10 mouse cellular contexts compared by ENCODE assay signal in genomic region chr10:116397973-116398372, GRCm38 (mm10).
DNase-seq lines count a peak whose midpoint lies in the region; ATAC-seq and TF ChIP-seq lines count a peak whose summit lies in the region.
"Had no signal": no experiment of that assay in that cellular context is flagged by ENCODE, and none has a peak within 500 bp of the region (broad histone marks: within the 10 kb centered on the region; RNA-seq: fewer than 3 reads in every experiment).

No protein-coding gene starts in this region.

- WGBS in kidney, embryonic 14.5 days, result 26% methylated on average over 12 of the region's 12 CpGs
- WGBS in kidney, adult 2 months, result 26% methylated on average over 12 of the region's 12 CpGs
- 52% methylated on average over 12 of the region's 12 CpGs for WGBS in embryonic facial prominence, embryonic 14.5 days
- WGBS in hindbrain, embryonic 15.5 days, result 54% methylated on average over 12 of the region's 12 CpGs
- 57% methylated on average over 12 of the region's 12 CpGs for WGBS in midbrain, embryonic 14.5 days

- no peak for TF ChIP-seq CTCF in kidney, adult 2 months (conservative IDR thresholded peaks at IDR 0.05; ENCODE audit: insufficient read depth, insufficient read length, low read depth, low read length)

- H3K27me3 ChIP-seq in kidney, embryonic 14.5 days (ENCODE audit: control insufficient read depth, insufficient read depth, low read length), result no peaks in the 10 kb centered on the region
- H3K27me3 ChIP-seq in kidney, adult 2 months (replicated peaks; ENCODE audit: control insufficient read depth, insufficient read depth, low read length), result no peaks in the 10 kb centered on the region
- H3K27me3 ChIP-seq in embryonic facial prominence, embryonic 14.5 days (replicated peaks; ENCODE audit: control insufficient read depth, insufficient read depth, low read length), result no peaks in the 10 kb centered on the region
- H3K27me3 ChIP-seq in hindbrain, embryonic 15.5 days, result no peaks in the 10 kb centered on the region
- no peaks in the 10 kb centered on the region for H3K27me3 ChIP-seq in midbrain, embryonic 14.5 days (ENCODE audit: control insufficient read depth, insufficient read depth, low read length)

- H3K9me3 ChIP-seq in kidney, embryonic 14.5 days (ENCODE audit: control insufficient read depth, low read length), result no peaks in the 10 kb centered on the region
- no peaks in the 10 kb centered on the region for H3K9me3 ChIP-seq in embryonic facial prominence, embryonic 14.5 days (ENCODE audit: control insufficient read depth, low read length)
- H3K9me3 ChIP-seq in hindbrain, embryonic 15.5 days, result no peaks in the 10 kb centered on the region
- H3K9me3 ChIP-seq in midbrain, embryonic 14.5 days (ENCODE audit: control insufficient read depth, low read length), result no peaks in the 10 kb centered on the region

- no peak for DNase-seq in kidney, adult 2 months
- no peak for DNase-seq in embryonic facial prominence, embryonic 14.5 days (ENCODE audit: low spot score)
- no peak for DNase-seq in midbrain, embryonic 14.5 days
- no peak for DNase-seq in cerebellum, adult 11-12 months
- no peak for DNase-seq in cerebellum, postnatal 4 days (ENCODE audit: low spot score in 2 of 2)
- DNase-seq: adrenal gland, postnatal 10 days; kidney, postnatal 25 days had no signal

- peak; percentile 78; the same call in 1 of the 2 replicates for ATAC-seq in kidney, embryonic 14.5 days (ENCODE audit: low FRiP score, low TSS enrichment)
- ATAC-seq in embryonic facial prominence, embryonic 14.5 days (ENCODE audit: low read depth), result no peak
- ATAC-seq in hindbrain, embryonic 15.5 days (ENCODE audit: low FRiP score, low read depth), result peak; percentile 42; the same call in 1 of the 2 replicates
- ATAC-seq in midbrain, embryonic 14.5 days (ENCODE audit: low FRiP score, low TSS enrichment), result no peak

- H3K4me3 ChIP-seq in kidney, embryonic 14.5 days (ENCODE audit: low read length), result peak overlapping the region; percentile 18; the same call in 1 of the 2 replicates
- no peak overlapping the region for H3K4me3 ChIP-seq in kidney, adult 2 months (ENCODE audit: insufficient read depth, low read depth, low read length)
- peak overlapping the region; percentile 19 for H3K4me3 ChIP-seq in embryonic facial prominence, embryonic 14.5 days (ENCODE audit: low read depth, low read length)
- H3K4me3 ChIP-seq in hindbrain, embryonic 15.5 days, result no peak overlapping the region
- H3K4me3 ChIP-seq in midbrain, embryonic 14.5 days (replicated peaks; ENCODE audit: low read depth, low read length), result 0 out of 2 replicates have a peak overlapping the region, but pooled peaks have one; percentile 7

- TF ChIP-seq POLR2A in kidney, adult 2 months (IDR thresholded peaks at IDR 0.05; ENCODE audit: low read depth, low read length), result no peak

- no peak overlapping the region for H3K27ac ChIP-seq in kidney, embryonic 14.5 days (ENCODE audit: low read depth, low read length)
- no peak overlapping the region for H3K27ac ChIP-seq in kidney, adult 2 months (ENCODE audit: insufficient read depth, low read depth, low read length)
- H3K27ac ChIP-seq in embryonic facial prominence, embryonic 14.5 days (replicated peaks; ENCODE audit: low read depth, low read length), result no peak overlapping the region
- no peak overlapping the region for H3K27ac ChIP-seq in hindbrain, embryonic 15.5 days (replicated peaks)
- H3K27ac ChIP-seq in midbrain, embryonic 14.5 days (replicated peaks; ENCODE audit: low read depth, low read length), result no peak overlapping the region
- H3K27ac ChIP-seq: liver, embryonic 14.5 days had no signal

- H3K9ac ChIP-seq in kidney, embryonic 14.5 days (ENCODE audit: low read depth, low read length), result no peak overlapping the region
- no peak overlapping the region for H3K9ac ChIP-seq in embryonic facial prominence, embryonic 14.5 days (ENCODE audit: low read depth, low read length)
- H3K9ac ChIP-seq in hindbrain, embryonic 15.5 days, result no peak overlapping the region
- H3K9ac ChIP-seq in midbrain, embryonic 14.5 days (replicated peaks; ENCODE audit: low read length), result no peak overlapping the region
- H3K9ac ChIP-seq: liver, embryonic 14.5 days had no signal

- H3K4me2 ChIP-seq in kidney, embryonic 14.5 days (replicated peaks; ENCODE audit: low read depth, low read length), result peak overlapping the region; percentile 45
- peak overlapping the region; percentile 41 for H3K4me2 ChIP-seq in embryonic facial prominence, embryonic 14.5 days (ENCODE audit: low read depth, low read length)
- peak overlapping the region; percentile 44 for H3K4me2 ChIP-seq in hindbrain, embryonic 15.5 days
- H3K4me2 ChIP-seq in midbrain, embryonic 14.5 days (ENCODE audit: low read length), result peak overlapping the region; percentile 28

- 0 out of 2 replicates have a peak, but pooled peaks cover 6% of the 10 kb centered on the region for H3K4me1 ChIP-seq in kidney, embryonic 14.5 days (ENCODE audit: control insufficient read depth, insufficient read depth, low read length)
- no peaks in the 10 kb centered on the region for H3K4me1 ChIP-seq in kidney, adult 2 months (ENCODE audit: control insufficient read depth, insufficient read depth, low read length)
- 0 out of 2 replicates have a peak, but pooled peaks cover 8% of the 10 kb centered on the region for H3K4me1 ChIP-seq in embryonic facial prominence, embryonic 14.5 days (ENCODE audit: control insufficient read depth, insufficient read depth, low read length)
- H3K4me1 ChIP-seq in hindbrain, embryonic 15.5 days (replicated peaks), result no peaks in the 10 kb centered on the region
- H3K4me1 ChIP-seq in midbrain, embryonic 14.5 days (ENCODE audit: control insufficient read depth, insufficient read depth, low read length), result no peaks in the 10 kb centered on the region

- no peaks in the 10 kb centered on the region for H3K36me3 ChIP-seq in kidney, embryonic 14.5 days (ENCODE audit: control insufficient read depth, insufficient read depth, low read length)
- H3K36me3 ChIP-seq in kidney, adult 2 months (ENCODE audit: control insufficient read depth, insufficient read depth, low read length), result no peaks in the 10 kb centered on the region
- H3K36me3 ChIP-seq in embryonic facial prominence, embryonic 14.5 days (ENCODE audit: control insufficient read depth, insufficient read depth, low read length), result no peaks in the 10 kb centered on the region
- no peaks in the 10 kb centered on the region for H3K36me3 ChIP-seq in hindbrain, embryonic 15.5 days
- H3K36me3 ChIP-seq in midbrain, embryonic 14.5 days (ENCODE audit: control insufficient read depth, insufficient read depth, low read length), result no peaks in the 10 kb centered on the region

Comparison
In these comparisons a context has a peak if more than half of its experiments do, and no peak if none do; other contexts are left out.
1. H3K4me3 ChIP-seq: peak in kidney, embryonic 14.5 days (single experiment), embryonic facial prominence, embryonic 14.5 days (single experiment) and midbrain, embryonic 14.5 days (single experiment); none in kidney, adult 2 months (single experiment) and hindbrain, embryonic 15.5 days (single experiment).
2. ATAC-seq: peak in kidney, embryonic 14.5 days (single experiment) and hindbrain, embryonic 15.5 days (single experiment); none in embryonic facial prominence, embryonic 14.5 days (single experiment) and midbrain, embryonic 14.5 days (single experiment).
3. Peak in every context shown above with its lines, with median percentiles within 50 percentile points of each other: H3K4me2 ChIP-seq.